Mouse (Mus musculus) kidney, adult 2 months (tissue): ENCODE results near the gene Arhgef11.

Source experiments
- CTCF ChIP-seq: fragments of 200-500 bp; conservative IDR thresholded peaks from 2 replicates; pipeline ENCODE4 v1.5.1; 2011; ENCODE audit warnings: low read depth, mild to moderate bottlenecking, control low read depth, low read length, moderate library complexity, mixed read lengths; ENCODE audit not compliant: insufficient read depth, insufficient read length
- POLR2A ChIP-seq: fragments of 200-500 bp; IDR thresholded peaks from one replicate; pipeline ENCODE4 v1.6.1; 2011; ENCODE audit warnings: low read depth, low read length, control low read depth

DNA sequence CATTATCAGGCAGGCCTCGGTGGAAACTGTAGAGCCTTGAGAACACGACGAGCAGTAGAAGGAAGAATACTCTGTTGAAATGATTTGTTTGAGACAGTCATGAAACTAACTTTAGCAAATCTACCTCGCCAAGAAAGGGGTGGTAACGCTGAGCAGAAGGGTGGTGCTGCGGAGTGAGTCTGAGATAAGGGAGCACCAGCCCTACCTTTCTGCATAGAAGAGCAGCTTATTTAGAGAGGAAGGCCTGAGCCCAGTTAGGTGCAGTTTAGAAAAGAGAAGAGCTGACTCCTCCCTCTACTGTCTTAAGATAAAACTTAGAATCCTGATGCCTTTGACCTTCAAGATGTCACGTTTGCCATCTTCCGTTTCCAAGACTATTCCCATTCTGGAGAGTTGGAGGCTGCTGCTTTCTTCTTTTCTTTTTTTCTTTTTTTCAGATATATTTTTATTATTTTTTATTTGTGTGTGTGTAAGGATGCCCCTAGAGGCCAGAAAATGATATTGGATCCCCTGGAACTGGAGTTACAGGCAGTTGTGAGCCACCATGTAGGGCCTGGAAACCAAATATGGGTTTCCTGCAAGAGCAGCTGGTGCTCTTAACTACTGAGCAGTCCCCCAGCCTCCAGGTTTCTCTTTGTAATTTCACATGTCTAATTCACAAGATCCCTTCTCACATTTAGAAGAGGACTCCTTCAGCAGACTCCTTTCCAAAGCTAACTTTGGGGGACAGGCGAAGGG lies 42.5 kb downstream of the Arhgef11 start:
- TF ChIP-seq CTCF: no peak
- no peak for TF ChIP-seq POLR2A
